Mouse (Mus musculus) effector memory CD4-positive, alpha-beta T cell, adult 7 months (primary cell): Measurements from ENCODE around the gene Olfr1532-ps1. TPM values are rescaled to one million over a fixed set of nuclear protein-coding genes. Genes with fewer than 3 reads are reported as not detected.

Experiments used
- polyA plus RNA-seq: library from polyadenylated mRNA; unstranded; fragments of 100-300 nt; shearing (Covaris generic); gene quantifications from one replicate; pipeline ENCODE4 v1.2.1, GENCODE M21; 2017

Gene Olfr1532-ps1
- not detected for polyA plus RNA-seq

DNA sequence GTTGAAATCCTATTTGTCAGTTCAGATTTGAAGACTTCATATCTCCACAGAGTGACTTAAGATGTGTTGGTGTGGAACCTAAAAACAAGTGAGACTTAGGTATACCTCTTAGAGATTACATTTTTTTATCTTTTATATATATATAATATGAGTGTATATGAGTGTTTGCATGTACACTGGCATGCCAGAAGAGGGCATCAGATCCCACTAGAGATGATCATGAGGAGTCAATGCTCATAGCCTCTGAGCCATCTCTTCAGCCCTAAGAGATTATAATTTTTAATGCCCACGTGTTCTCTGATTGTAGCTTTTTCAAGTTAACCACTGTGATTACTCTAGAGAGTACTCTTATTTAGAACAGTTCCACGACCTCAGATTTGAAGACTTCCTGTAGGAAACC, at the start of gene Olfr1532-ps1:
Gene Olfr1532-ps1, plus strand, starts transcription at position 326 of the 400 bp plus-strand sequence.

DNA sequence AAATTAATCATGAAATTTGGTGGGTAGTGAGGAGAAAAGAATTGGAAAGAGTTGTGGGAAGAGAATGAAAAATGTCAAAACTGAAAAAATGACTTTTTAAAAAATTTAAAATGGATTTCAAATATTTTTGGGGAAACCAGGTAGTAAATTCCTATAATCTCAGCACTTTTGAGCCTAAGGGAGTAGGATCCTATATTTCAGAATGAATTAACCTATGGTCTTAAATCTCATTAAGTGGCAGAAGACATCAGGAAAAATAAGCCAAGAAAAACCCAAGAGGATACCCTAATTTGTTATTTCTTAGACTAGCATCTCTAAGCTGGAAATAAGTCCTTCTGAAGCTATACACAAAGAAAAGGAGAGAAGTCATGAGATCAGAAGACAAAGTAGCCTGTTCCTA, 44.9 kb upstream of the Olfr1532-ps1 start, which contains the start of gene Olfr704:
Gene Olfr704, plus strand, starts transcription at position 301 of the 400 bp plus-strand sequence.

DNA sequence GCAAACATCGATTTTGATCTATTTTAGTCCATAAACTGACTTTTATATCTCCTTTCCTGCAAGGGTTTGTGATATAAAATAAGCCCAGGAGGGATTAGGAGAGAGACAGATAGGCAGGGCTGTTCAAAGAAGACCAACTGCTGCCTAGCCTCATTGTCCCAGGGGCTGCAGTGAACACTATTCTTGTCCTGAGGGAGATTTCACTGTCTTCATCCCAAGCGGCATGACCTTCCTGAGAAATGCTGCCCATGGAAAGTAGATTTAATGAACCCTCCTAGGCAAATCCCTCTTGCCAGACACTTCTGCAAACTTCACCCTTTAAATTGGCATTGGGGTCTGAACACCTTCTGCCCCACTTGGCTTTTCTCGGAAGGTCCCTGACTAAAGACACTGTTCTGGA, 31.0 kb upstream of the Olfr1532-ps1 start, which contains the start of gene Olfr705:
Gene Olfr705, minus strand, starts transcription at position 101 of the 400 bp plus-strand sequence.

DNA sequence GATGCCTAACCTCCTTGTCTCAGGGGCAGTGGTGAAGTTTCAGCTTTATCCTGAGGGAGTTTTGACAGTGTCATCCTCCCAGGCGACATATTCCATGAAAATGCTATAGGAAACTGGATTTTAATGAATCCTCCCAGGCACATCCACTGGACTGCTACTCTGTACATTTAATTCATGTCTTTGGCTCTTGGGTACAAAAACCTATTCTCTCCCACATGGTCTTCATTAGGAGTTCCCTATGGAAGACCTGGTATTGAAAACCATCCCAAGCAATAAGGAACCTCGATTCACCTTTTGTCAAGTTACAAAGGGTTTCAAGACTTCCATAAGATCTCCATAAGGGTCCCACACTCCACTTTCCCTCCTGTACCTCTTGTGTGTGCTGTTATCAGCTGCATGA, 19.7 kb upstream of the Olfr1532-ps1 start, which contains the start of gene Olfr706:
Gene Olfr706, minus strand, starts transcription at position 101 of the 400 bp plus-strand sequence.

DNA sequence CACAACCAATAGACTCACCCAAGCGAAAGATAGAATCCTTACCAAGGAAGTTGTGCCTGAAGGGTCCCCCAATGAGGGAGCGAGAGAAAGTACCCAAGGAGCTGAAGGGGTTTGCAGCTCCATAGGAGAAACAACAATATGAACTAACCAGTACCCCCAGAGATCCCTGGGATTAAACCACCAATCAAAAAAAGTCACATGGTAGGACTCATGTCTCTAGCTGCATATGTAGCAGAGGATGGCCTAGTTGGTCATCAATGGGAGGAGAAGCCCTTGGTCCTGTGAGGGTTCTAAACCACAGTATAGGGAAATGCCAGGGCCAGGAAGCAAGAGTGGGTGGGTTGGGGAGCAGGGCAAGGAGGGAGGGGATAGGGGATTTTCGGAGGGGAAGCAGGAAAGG, 6.7 kb upstream of the Olfr1532-ps1 start, which contains the start of gene Olfr707:
Gene Olfr707, minus strand, starts transcription at position 101 of the 400 bp plus-strand sequence.

DNA sequence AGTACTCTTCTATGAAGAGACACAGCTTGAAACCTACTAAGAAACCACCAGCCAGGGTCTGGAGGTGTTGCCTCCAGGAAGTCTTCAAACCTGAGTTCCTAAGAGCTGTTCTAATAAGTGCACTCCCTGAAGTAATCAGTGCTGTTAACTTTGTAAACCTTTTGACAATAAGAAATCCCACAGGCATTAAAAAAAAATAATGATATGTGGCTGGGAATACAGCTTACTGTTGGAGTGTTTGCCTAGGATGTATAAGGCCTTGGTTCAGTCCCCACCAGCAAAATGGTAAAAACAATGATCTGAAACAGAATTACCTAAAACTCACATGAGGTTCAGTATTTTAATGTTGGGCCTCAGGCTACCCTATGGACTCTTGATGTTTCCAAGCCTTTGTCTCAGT, 24.3 kb downstream of the Olfr1532-ps1 start, which contains the start of gene Olfr709-ps1:
Gene Olfr709-ps1, minus strand, starts transcription at position 101 of the 400 bp plus-strand sequence.

DNA sequence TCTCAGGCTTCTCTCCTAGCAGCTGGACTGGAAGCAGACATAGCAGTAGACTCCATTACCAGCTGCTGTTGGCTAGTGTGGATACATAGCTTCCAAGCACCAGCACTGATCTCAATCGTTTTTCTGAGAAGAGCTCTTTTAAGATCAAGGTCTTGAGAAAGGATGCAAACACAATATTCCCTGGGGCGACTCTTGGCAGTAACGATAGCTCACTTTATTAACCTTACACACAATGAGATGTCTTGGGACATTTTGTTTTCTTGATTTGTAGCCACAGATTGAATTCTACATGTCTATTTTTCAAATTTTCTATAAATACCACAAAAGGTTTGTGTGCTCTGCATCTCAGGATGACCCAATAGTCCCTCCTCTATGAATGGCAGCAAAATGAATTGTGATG, 40.4 kb downstream of the Olfr1532-ps1 start, which contains the start of gene Olfr710:
Gene Olfr710, minus strand, starts transcription at position 101 of the 400 bp plus-strand sequence.

DNA sequence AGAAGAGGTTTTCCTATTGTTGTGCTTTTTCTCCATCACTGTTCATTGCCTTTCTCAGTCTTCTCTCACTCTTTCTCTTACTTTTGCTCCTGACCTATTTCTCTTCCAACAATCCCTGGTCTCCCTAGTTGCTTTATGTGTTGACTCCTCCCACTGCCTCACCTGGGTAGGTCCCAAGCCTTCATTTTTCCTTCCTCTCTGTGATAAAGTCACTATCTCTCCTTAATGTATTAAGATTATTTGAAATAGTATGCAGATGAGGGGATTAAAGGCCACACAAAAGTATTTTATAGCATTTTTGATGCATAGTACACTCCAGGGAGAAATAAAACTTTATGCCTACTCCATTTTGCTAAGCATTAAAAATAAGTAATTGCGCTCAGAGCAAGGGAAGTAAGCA, 56.0 kb downstream of the Olfr1532-ps1 start, which contains the start of gene Olfr6:
Gene Olfr6, minus strand, starts transcription at position 101 of the 400 bp plus-strand sequence.

Other genes starting within 250 kb of the Olfr1532-ps1 start
- gene Olfr693, start 227.4 kb upstream of the Olfr1532-ps1 start, polyA plus RNA-seq: not detected
- gene Olfr694, start 216.2 kb upstream of the Olfr1532-ps1 start, polyA plus RNA-seq: not detected
- gene Olfr695, start 191.6 kb upstream of the Olfr1532-ps1 start, polyA plus RNA-seq: not detected
- not detected for gene Olfr697, start 165.6 kb upstream of the Olfr1532-ps1 start, polyA plus RNA-seq
- gene Olfr698, start 152.6 kb upstream of the Olfr1532-ps1 start, polyA plus RNA-seq: not detected
- gene Olfr699, start 114.8 kb upstream of the Olfr1532-ps1 start, polyA plus RNA-seq: not detected
- gene Olfr700, start 99.2 kb upstream of the Olfr1532-ps1 start, polyA plus RNA-seq: not detected
- gene Olfr701, start 93.9 kb upstream of the Olfr1532-ps1 start, polyA plus RNA-seq: not detected
- not detected for gene Olfr702, start 74.1 kb upstream of the Olfr1532-ps1 start, polyA plus RNA-seq
- gene Olfr703, start 64.6 kb upstream of the Olfr1532-ps1 start, polyA plus RNA-seq: not detected
- gene Olfr704, start 44.8 kb upstream of the Olfr1532-ps1 start, polyA plus RNA-seq: 0.55 TPM
- gene Olfr705, start 31.1 kb upstream of the Olfr1532-ps1 start, polyA plus RNA-seq: not detected
- gene Olfr706, start 19.8 kb upstream of the Olfr1532-ps1 start, polyA plus RNA-seq: not detected
- gene Olfr707, start 6.8 kb upstream of the Olfr1532-ps1 start, polyA plus RNA-seq: not detected
- not detected for gene Olfr709-ps1, start 24.2 kb downstream of the Olfr1532-ps1 start, polyA plus RNA-seq
- not detected for gene Olfr710, start 40.3 kb downstream of the Olfr1532-ps1 start, polyA plus RNA-seq
- gene Olfr6, start 55.9 kb downstream of the Olfr1532-ps1 start, polyA plus RNA-seq: 0.07 TPM
- gene Olfr711, start 67.5 kb downstream of the Olfr1532-ps1 start, polyA plus RNA-seq: not detected
- not detected for gene Olfr2, start 98.1 kb downstream of the Olfr1532-ps1 start, polyA plus RNA-seq
- gene Olfr713, start 123.2 kb downstream of the Olfr1532-ps1 start, polyA plus RNA-seq: not detected
- gene Olfr714, start 163.0 kb downstream of the Olfr1532-ps1 start, polyA plus RNA-seq: not detected
- gene Olfr17, start 185.2 kb downstream of the Olfr1532-ps1 start, polyA plus RNA-seq: not detected
- gene Olfr715b, start 202.4 kb downstream of the Olfr1532-ps1 start, polyA plus RNA-seq: not detected
- gene Olfr715, start 223.1 kb downstream of the Olfr1532-ps1 start, polyA plus RNA-seq: not detected
- gene Olfr716, start 230.3 kb downstream of the Olfr1532-ps1 start, polyA plus RNA-seq: 0.23 TPM